Mouse (Mus musculus): ENCODE results near the gene Pla2g10. TPM values are rescaled to one million over a fixed set of nuclear protein-coding genes. Genes with fewer than 3 reads are reported as not detected.

Pla2g10 gene
- not detected for total RNA-seq (2023)

DNA sequence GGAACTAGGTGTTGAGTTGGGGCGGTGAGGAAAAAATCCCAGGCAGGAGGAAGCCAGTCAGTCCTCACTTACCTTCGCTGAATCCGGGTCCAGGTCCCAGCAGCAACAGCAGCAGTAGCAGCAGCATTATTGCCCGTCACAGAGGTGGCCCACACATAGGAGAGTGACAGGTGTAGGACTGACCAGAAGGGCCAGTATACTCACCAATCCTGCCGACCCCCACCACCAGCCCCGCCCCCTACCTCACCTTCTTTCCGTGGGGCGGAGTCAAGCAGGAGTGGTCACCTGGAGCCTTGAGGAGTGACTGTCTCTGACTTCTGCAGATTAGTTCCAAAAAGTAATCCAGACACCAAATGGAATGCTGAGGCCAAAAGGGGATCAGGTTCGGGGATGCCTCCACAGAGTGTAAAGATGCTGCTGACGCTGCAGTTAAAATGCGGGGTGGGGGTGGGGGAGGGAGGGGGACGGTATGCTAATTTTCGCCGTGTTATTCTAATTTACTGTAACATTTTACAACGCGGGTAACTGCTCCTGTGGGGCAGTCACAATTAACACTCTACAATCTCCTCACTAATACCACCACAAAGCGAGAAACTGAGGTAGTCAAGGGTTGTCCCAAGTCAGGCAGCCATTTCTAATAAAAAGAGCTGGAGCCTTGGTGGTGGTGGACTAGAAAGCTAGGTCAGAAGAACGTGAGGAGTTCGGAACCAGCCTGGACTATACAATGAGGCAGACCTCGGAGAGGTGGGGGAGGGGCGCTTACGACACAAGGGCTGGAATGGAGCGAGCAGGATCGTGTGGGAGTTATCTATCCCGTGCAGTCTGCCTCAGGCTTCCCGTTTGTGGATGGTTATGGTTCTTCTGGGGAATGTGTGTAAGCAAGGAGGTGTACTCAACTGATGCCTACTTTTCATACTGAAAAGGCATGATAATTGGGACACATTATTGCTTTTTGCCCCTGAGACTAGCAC lies at the start of gene Pla2g10:
Gene Pla2g10 (minus strand): TSS at position 699 of the 971 bp plus-strand sequence.

GRCm38 (mm10) chr16:13671685-13672385 lies 58.9 kb downstream of the Pla2g10 start, which contains the start of the genes Bfar and 3110001I22Rik:
Bfar (plus strand) TSS chr16:13671858.
3110001I22Rik (plus strand) TSS chr16:13671929.

DNA sequence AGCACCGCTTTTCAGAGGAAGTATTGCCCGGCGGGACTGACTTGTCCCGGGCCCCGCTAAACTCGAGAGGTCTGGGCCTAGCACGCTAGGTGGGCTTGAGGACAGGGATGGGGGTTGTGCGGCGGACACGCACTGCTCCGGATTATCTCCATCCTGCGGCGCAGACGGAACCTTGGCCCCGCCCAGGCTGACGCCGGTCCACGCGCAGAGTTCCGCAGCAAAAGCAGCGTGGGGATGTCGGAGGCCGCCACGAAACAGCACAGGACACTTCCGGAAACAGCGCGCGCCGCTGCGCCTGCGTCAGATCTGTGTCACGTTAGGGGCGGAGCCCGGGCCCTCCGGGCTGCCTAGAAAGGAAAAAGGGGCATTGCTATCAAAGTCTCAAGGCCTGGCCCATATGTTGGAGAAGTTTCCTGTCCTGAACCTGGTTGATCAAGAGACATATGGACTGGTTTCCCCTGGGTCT lies 62.9 kb downstream of the Pla2g10 start, which contains the start of gene Parn:
Gene Parn (minus strand): TSS at position 293 of the 466 bp plus-strand sequence.

Other genes with a start within 250 kb of the Pla2g10 start
- 39.3 TPM for gene Parn, start 62.8 kb downstream of the Pla2g10 start, total RNA-seq (2023)
- gene Bfar, start 59.1 kb downstream of the Pla2g10 start, total RNA-seq (2023), result 58.3 TPM
- gene 3110001I22Rik, start 59.1 kb downstream of the Pla2g10 start, total RNA-seq (2023), result 32.8 TPM
- 34.9 TPM for gene Rrn3, start 49.7 kb upstream of the Pla2g10 start, total RNA-seq (2023)
- 63.0 TPM for gene Ntan1, start 87.9 kb upstream of the Pla2g10 start, total RNA-seq (2023)
- 76.5 TPM for gene Pdxdc1, start 172.1 kb upstream of the Pla2g10 start, total RNA-seq (2023)
- gene Mpv17l, start 172.2 kb upstream of the Pla2g10 start, total RNA-seq (2023), result 1.8 TPM